ENCODE assay signal across 9 mouse cellular contexts in the genomic region with DNA sequence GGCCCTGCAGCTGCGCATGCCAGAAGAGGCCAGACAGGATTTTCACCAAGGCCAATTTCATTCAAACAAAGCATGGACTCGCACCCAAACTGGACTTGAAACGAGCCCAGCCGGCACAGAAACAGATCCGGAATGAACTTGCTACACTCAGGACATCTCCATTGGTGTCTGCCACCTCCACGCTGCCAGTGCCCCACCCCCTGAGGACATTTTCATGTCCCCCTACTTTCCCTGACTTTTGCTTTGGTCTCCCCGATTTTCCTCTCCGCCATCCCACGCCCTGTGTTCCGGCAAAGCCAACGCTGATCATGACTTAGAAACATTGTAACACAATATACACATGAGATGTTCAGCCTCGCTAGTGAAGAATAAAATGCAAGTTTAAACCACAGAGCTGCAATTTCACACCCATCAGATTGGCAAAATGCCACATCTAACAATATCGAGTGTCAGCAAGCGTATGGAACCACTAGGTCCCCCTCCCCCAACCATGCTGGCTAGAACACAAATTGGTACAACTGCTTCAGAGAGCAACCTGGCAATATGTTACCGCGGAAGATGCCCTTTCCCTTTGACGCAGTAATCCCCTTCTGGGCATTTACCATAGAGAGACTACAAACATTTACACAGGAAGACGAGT. TPM values are rescaled to one million over a fixed set of nuclear protein-coding genes. Genes with fewer than 3 reads are reported as not detected.
DNase-seq lines count a peak whose midpoint lies in the region; ATAC-seq lines count a peak whose summit lies in the region.
"Had no signal": no experiment of that assay in that cellular context is flagged by ENCODE, and none has a peak within 500 bp of the region (broad histone marks: within the 10 kb centered on the region; RNA-seq: fewer than 3 reads in every experiment).

No protein-coding gene starts in this region.

- no peaks in the 10 kb centered on the region for H3K27me3 ChIP-seq in lung, embryonic 16.5 days (ENCODE audit: control insufficient read depth, insufficient read depth, low read depth, low read length)
- H3K27me3 ChIP-seq in forebrain, embryonic 16.5 days (replicated peaks; ENCODE audit: control insufficient read depth, insufficient read depth, low read length) = no peaks in the 10 kb centered on the region
- no peaks in the 10 kb centered on the region for H3K27me3 ChIP-seq in stomach, embryonic 16.5 days (ENCODE audit: control insufficient read depth, insufficient read depth, low read length)
- H3K27me3 ChIP-seq: CH12.LX had no signal

- H3K36me3 ChIP-seq in lung, embryonic 16.5 days (ENCODE audit: control insufficient read depth, insufficient read depth, low read length) = no peaks in the 10 kb centered on the region
- no peaks in the 10 kb centered on the region for H3K36me3 ChIP-seq in forebrain, embryonic 16.5 days (ENCODE audit: control insufficient read depth, insufficient read depth)
- no peaks in the 10 kb centered on the region for H3K36me3 ChIP-seq in stomach, embryonic 16.5 days (ENCODE audit: control insufficient read depth, insufficient read depth, low read length)

- peak overlapping the region; percentile 48 for H3K4me2 ChIP-seq in lung, embryonic 16.5 days (ENCODE audit: low read depth, low read length)
- H3K4me2 ChIP-seq in forebrain, embryonic 16.5 days (ENCODE audit: low read length) = peak overlapping the region; percentile 3; the same call in 1 of the 2 replicates
- peak overlapping the region; percentile 10 for H3K4me2 ChIP-seq in stomach, embryonic 16.5 days (ENCODE audit: low read depth, low read length)

- 51% methylated on average over 18 of the region's 18 CpGs for WGBS in lung, embryonic 16.5 days
- whole genome bisulfite sequencing in forebrain, embryonic 16.5 days = 52% methylated on average over 18 of the region's 18 CpGs
- WGBS in stomach, embryonic 16.5 days = 66% methylated on average over 18 of the region's 18 CpGs

- H3K9me3 ChIP-seq in lung, embryonic 16.5 days (ENCODE audit: control insufficient read depth, low read length) = no peaks in the 10 kb centered on the region
- H3K9me3 ChIP-seq in forebrain, embryonic 16.5 days (ENCODE audit: control insufficient read depth, low read length) = no peaks in the 10 kb centered on the region
- no peaks in the 10 kb centered on the region for H3K9me3 ChIP-seq in stomach, embryonic 16.5 days (replicated peaks; ENCODE audit: control insufficient read depth, low read length)

- peaks cover 39% of the 10 kb centered on the region for H3K4me1 ChIP-seq in lung, embryonic 16.5 days (replicated peaks; ENCODE audit: control insufficient read depth, insufficient read depth, low read length)
- H3K4me1 ChIP-seq in forebrain, embryonic 16.5 days (replicated peaks; ENCODE audit: control insufficient read depth, insufficient read depth, low read length) = peaks cover 25% of the 10 kb centered on the region
- H3K4me1 ChIP-seq in stomach, embryonic 16.5 days (ENCODE audit: control insufficient read depth, insufficient read depth, low read length) = peaks cover 16% of the 10 kb centered on the region

- H3K4me3 ChIP-seq in lung, embryonic 16.5 days (ENCODE audit: low read length) = peak overlapping the region; percentile 28
- H3K4me3 ChIP-seq in forebrain, embryonic 16.5 days (replicated peaks; ENCODE audit: low read length) = no peak overlapping the region; the same call in 1 of the 2 replicates
- peak overlapping the region; percentile 10; the same call in 1 of the 2 replicates for H3K4me3 ChIP-seq in stomach, embryonic 16.5 days (replicated peaks; ENCODE audit: low read length)

- peak overlapping the region; percentile 33 for H3K9ac ChIP-seq in lung, embryonic 16.5 days (ENCODE audit: low read length)
- no peak overlapping the region for H3K9ac ChIP-seq in forebrain, embryonic 16.5 days (replicated peaks; ENCODE audit: low read depth, low read length)
- H3K9ac ChIP-seq in stomach, embryonic 16.5 days (ENCODE audit: low read length) = no peak overlapping the region

- H3K27ac ChIP-seq in lung, embryonic 16.5 days (ENCODE audit: low read length) = peak overlapping the region; percentile 88
- peak overlapping the region; percentile 38 for H3K27ac ChIP-seq in forebrain, embryonic 16.5 days (ENCODE audit: low read length)
- H3K27ac ChIP-seq in stomach, embryonic 16.5 days (ENCODE audit: low read length) = peak overlapping the region; percentile 69

- no peak for ATAC-seq in lung, embryonic 16.5 days (ENCODE audit: low read depth)
- peak; percentile 68 for ATAC-seq in forebrain, embryonic 16.5 days
- no peak for ATAC-seq in stomach, embryonic 16.5 days (ENCODE audit: insufficient read depth, low FRiP score)
- ATAC-seq in erythroid progenitor cell, adult 5-6 weeks (replicated peaks; ENCODE audit: low FRiP score, poor library complexity, severe bottlenecking) = no peak

- peak; percentile 52 to 69 for DNase-seq in frontal cortex, adult 2 months (ENCODE audit: extremely low spot score in 1 of 2, low spot score in 1 of 2)
- DNase-seq in frontal cortex, postnatal 10 days (ENCODE audit: low spot score in 2 of 2) = no peak
- DNase-seq in lung, adult 18-20 months = no peak
- DNase-seq in urinary bladder, postnatal 14 days (ENCODE audit: low spot score) = no peak

RNA-seq across cellular contexts. Expression of a gene that starts 6.7 kb away (rescaled TPM):
- 77.2 and 80.6 TPM in 2 replicates for polyA plus RNA-seq in frontal cortex, adult 2 months (2012; rRNA removed)
- polyA plus RNA-seq in lung, embryonic 16.5 days (2015; fragmentation: Nextera tagmentation; extraction: Ambion mirVana) = 50.7 and 52.3 TPM in 2 replicates
- 32.5 and 35.1 TPM in 2 replicates for polyA plus RNA-seq in forebrain, embryonic 16.5 days (2015; fragmentation: Nextera tagmentation; extraction: Ambion mirVana)
- polyA plus RNA-seq in stomach, embryonic 16.5 days (2015; fragmentation: Nextera tagmentation; extraction: Ambion mirVana) = 32.1 and 32.3 TPM in 2 replicates
- total RNA-seq in erythroid progenitor cell, adult 5-6 weeks (2015; ENCODE audit: low replicate concordance) = 70.6 and 141 TPM in 2 replicates
- total RNA-seq in erythroid progenitor cell, adult 5-6 weeks (2017; ENCODE audit: low replicate concordance) = 47.2 and 73.0 TPM in 2 replicates

Comparison
In these comparisons a context has a peak if more than half of its experiments do, and no peak if none do; other contexts are left out.
1. DNase-seq: peak in frontal cortex, adult 2 months (2 of 2); none in frontal cortex, postnatal 10 days (0 of 2), lung, adult 18-20 months (0 of 2) and urinary bladder, postnatal 14 days (single experiment).
2. H3K27ac ChIP-seq: peak in every context shown above with its lines; median percentile 88 in lung, embryonic 16.5 days; 69 in stomach, embryonic 16.5 days; 38 in forebrain, embryonic 16.5 days.
3. Peak in every context shown above with its lines, with median percentiles within 50 percentile points of each other: H3K4me2 ChIP-seq.